Mouse (Mus musculus): ENCODE data around the gene Suclg1. TPM values are rescaled to one million over a fixed set of nuclear protein-coding genes. Genes with fewer than 3 reads are reported as not detected.

The Suclg1 gene
- polyA plus RNA-seq (2017; shearing (Covaris generic)), result 137 TPM

GRCm38 (mm10) chr6:73248237-73249048 lies at the start of gene Suclg1:
Gene Suclg1 (plus strand): TSS chr6:73248382.

GRCm38 (mm10) chr6:73221189-73221957 lies 26.8 kb upstream of the Suclg1 start, which contains the start of gene Dnah6:
Gene Dnah6 (minus strand): TSS chr6:73221651.

Other genes starting within 250 kb of the Suclg1 start
- 0.04 TPM for gene Dnah6, start 26.7 kb upstream of the Suclg1 start, polyA plus RNA-seq (2017; shearing (Covaris generic))
- not detected for gene 4931417E11Rik, start 221.3 kb downstream of the Suclg1 start, polyA plus RNA-seq (2017; shearing (Covaris generic))

Data from CD4-positive, CD25-positive, alpha-beta regulatory T cell (primary cell).